Mouse (Mus musculus): ENCODE data around the gene Prdx2.

Prdx2 gene

DNA sequence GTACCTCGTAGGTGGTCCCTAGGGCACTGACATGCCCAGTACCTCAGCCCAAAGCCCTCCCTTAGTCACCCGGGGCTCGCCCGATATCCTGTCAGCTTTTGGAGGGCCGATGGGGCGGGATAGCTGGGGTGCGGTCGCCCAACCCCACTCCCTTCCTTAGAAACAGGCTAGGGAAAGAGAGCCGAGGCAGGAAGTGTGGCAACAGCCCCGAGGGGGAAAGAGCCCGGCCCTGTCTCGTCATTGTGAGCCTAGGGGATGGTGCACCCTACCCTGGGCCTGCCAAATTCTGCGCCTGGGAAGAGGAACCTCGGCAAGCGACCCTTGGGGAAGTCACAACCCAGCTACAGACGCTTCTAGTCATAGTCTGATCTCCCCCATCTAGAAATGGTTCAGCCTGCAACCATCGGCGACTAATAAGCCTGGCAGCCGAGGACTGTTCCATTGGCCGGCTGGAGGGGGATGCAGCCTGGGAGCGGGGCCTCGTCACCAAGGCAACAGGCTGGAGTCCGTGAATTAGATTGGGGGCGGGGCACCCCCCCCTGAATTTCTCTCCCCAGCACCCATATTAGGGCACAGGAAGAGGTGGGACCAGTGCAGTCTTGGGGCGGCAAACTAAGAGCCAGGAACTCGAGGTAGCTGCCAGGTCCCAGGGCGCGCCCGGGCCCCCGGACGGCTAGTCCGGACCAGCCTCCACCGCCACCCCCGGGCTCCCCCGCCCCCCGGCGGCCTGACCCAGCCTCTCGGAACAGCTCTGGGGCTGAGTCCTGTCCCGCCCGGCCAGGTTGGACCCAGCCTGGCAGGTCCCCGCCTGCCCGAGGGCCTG is 10.4 kb downstream of the Prdx2 start:
- DNase-seq = peak; percentile 91

DNA sequence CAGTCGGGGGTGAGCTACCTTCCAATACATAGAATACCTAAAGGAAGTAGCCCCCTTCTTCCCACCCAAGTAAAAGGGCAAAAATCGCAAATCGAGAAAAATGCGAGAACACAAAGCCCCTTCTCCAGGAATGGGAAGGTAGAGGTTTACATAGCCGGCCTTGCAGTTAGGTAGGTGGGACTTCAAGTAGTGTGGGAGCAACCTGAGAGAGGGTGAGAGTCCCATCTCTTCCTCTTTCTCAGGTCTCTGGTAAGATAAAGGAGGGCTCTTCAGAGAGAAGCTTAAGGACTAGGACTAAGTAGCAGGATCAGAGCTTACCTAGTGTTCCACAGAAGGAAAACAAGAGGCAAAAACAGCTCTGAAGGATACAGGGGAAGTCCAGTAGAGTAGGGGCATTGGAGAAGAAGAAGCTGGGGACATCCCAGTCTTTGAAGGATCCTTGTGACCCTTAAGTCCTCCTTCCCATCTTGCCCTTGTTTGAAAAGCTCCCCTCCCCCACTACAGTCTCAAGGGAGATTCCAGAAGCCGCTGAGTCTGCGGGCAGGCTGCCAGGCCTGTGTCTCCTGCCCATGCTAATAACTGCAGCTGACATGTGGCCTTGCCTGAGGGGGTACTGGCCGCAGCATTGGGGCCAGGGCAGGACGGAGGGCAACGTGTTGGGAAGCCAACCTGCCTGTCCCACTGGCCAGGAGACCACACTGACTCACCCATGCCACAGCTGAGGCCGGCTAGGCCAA is 11.4 kb downstream of the Prdx2 start:
- peak; percentile 76 for DNase-seq

DNA sequence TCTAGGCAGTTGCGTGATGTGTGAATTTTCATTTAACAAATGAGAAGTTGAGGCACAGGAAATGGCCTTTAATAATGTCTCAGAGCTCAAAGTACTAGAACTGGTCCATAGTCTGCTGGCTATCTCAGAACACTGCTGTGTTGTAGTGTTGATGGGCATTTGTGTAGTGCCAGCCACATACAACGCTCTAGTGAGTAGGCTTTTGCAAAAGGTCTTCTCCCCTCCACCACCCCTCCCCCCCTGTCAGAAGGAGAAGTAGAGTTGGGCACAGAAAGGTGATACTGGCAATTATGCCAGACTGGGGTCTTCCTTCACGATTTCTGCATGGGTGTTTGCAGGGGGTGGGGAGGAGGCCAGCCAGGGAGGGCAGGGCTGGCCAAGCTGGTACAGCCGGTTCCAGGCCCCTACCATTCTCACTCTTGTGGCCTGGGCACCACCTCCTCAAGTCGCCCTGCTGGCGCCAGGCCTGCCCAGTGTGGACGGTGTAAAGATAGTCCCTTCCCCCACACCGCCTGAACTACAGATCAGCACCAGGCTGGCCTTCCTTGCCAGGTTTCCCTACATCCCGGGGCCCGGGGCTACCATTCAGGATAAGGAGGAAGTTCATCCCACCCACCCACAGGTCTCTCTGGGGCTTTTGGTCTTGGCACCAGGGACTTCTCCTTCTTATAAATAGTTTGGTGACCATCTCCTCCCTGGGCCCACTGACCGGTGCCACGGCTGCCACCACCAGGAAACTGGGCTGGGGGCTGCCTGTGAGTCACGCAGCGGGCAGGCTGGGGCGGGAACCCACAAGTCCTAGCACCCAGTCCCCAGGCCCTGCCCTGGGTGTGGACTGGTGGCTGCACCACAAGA is 12.5 kb downstream of the Prdx2 start:
- no peak for DNase-seq

DNA sequence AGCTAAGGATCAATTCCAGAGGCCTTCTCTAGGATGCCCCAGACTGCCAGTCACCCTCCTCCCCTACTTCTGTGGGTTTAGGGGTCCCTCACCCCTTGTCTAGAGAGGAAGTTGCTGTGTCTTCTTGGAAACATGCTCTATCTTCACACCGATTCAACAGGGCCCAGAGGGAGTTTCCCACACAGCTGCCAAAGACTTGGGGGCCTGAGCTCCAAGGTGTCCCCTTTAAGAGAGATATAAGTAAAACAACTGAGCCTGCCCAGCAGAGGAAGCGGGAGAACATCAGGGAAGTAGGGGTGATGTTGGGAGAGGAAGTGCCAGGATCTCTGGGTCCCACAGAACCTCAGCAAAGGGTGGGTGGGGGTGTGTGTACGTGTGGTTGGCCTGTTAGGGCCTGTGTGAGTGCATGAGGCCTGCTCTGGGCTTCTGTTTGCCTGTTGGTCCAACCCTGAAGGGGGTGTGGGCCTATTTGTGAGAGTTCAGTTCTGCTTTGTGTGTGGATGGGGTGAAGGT is 13.2 kb downstream of the Prdx2 start:
- DNase-seq = peak; percentile 44

DNA sequence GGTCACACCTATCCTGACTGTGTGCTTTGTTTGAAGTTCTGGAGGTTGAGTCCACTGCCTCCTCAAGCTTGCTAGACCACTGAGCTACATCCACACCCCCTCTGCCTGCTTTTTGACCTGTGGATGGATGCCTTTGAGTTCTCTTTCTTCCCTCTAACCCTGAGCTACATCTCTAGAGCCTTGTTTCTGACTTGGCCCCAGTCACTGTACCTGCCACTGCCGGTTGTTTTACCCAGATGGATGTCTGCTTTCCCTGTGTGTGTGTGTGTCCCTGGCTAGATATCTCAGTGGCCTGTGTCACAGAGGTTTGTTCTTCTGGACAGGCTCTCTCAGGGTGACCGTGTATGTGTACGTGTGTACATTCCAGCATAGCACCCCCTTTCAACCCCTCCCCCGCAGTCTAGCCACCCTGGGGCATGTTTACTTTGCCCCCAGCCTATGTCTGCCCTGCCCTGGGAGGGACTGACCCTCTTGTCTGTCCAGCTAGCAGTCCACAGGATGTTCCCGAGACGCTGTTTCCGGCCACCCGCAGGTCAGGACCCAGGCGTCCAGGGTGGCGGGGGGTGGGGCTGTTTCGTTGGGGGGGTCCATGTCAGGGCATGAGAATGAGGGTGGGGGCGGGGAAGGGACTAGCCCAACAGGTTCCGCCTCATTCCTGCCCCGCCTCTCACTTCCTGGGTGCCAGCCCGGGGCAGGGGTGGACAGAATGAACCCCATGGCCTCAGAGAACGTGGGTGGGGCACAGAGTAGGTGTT is 15.1 kb downstream of the Prdx2 start:
- peak; percentile 64 for DNase-seq

DNA sequence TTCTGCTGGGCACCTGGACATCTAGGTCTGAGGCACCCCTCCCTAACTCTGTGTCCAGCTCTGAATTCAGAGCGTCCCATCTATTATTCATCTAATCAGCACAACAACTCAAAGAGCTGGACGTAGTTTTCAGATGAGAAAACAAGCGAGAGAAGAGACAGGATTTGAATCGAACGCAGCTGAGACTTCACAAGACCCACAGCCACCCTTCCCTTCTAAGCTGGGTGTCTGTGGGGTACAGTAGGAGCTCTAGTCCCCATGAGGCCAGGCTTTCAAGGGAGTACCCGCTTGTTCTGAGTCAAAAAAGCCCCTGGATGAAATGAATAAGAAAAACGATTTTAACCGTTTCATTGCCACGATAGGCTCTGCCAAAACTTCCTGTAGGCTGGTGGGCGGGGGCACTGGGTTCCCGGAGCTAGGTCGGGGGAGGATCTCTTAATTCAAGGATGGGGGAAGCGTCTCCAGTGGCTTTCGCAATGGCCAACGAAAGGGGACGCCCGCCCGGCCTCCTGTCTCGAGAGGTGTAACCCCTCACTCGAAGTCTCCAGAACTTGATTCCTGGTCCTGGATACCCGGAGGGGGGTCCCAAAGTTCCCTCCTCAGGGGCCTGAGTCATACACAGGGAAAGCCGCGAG is 15.8 kb downstream of the Prdx2 start:
- DNase-seq = no peak

DNA sequence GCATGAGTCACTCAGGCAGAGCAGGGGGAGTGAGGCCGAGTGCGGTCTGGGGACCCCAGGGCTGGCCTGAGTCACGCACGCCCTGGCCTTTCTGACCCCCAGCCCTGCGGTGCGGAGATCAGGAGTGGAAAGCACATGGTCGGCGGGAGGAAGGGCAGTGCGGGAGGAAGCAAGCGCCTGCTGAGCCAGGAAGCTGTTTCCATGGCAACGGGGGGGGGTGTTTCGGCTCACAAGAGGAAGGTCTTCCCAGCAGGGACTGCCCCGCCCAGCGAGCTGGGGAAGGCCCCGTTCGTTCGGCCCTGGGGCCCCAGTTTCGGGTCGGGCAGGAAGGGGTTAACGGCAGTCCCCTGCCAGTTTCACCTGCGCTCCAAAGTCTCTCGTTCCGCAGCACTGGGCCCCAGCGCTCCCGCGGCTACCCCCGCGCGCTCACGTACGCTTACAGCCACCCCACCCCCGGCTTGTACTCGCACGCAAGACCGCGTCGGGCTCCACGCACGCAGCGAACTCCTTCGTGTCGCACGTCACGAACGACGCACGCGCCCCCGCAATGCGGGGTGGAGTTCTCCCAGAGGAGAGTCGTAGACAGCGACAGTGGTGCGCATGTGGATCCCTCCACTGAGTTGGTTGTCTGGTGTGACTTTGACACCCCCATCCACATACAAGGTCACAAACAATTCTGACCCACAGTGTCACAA is 16.4 kb downstream of the Prdx2 start:
- peak; percentile 92 for DNase-seq

DNA sequence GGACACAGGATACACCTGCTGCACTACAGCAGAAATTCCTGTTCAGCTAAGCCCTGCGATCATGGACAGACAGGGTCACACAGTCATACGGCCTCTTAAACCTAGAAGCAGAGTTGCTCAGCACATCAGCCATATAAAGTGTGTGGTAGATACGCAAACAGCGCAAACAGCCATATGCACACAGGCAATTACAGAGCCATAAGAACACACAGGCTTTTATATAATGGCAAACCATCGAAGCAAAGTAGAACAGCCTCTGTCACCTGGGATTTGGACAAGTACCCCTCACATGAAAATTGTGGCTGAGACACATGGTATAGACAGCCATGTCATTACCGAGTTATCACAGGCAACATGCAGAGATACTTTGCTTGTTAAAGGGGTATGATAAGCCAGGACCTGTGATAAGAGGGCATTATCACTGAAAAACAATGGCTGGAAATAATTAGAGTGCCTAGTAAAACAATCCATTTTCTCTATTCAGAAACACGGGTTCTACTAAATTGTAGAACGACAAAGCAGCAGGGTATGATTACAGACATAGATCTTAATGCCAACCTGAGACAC is 17.1 kb downstream of the Prdx2 start:
- DNase-seq = peak; percentile 40

DNA sequence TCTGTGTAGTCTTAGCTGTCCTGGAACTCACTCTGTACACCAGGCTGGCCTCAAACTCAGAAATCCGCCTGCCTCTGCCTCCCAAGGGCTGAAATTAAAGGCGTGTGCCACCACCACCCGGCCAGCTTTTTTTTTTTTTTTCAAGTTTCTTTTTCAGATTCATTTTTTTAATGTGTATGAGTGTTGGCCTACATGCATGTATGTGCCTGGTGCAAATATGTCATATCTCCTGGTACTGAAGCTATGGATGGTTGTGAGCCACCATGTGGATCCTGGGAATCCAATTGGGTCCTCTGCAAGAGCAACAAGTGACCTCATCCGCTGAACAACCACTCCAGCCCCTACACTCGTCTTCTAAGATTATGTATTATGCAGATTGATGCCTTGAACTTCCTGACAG is 18.0 kb downstream of the Prdx2 start:
- no peak for DNase-seq

DNA sequence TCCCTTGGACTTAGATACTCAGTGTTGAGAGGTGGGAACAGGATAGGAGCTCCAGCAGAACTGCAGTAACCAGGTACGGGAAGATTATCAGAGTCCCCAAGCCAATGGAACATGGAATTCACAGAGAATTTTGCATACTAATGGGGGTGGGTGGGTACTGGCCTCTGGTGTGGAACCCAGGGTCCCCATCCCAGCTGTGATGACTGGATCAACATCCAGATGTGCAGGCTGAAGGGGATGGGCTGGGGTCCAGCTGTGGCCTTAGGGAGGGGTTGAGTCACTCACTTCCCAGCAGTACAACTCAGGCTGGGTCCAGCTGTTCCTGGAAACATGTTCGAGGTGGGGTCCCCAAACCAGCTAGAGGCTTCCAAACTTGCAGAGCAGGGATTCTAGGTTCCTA is 18.5 kb downstream of the Prdx2 start:
- peak; percentile 57 for DNase-seq

DNA sequence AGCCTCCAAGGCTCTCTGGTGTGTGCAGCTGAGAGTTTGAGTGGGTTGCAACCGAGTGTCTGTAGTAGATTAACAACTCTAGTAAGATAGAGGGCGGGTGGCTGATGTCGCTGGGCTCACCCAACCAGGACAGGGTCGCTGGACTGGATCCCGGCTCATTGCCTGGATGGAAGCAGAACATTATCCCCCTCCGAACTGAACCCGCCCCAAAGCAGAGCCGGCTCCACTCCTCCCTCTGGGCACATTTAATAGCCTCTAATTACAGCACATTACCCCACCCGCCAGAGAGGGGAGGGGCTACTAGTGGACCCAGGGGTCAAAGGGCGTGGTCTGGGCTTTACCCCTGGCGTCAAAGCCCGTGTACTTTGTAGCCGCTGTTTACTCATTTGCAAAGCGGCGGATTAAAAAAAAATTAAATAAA is 19.9 kb downstream of the Prdx2 start:
- peak; percentile 78 for DNase-seq

DNA sequence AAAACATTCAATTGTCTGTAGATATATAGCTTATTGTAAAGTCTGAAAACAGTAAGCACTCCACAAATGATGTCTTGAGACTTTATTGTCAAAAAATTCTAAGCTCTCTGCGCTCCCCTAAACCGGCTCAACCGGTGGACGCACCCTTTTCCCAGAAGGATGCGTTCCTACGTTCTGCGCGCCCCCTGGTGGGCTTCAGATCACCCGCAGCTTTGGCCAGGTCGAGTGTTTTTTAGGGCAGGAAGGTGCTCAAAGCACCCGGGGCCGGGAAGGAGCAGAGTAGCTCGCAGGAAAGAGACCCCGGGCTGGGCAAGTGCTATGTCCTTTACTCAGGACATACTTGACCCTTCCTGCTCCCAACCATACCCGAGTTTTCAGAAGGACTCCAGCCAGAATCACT is 20.4 kb downstream of the Prdx2 start:
- DNase-seq = peak; percentile 93

DNA sequence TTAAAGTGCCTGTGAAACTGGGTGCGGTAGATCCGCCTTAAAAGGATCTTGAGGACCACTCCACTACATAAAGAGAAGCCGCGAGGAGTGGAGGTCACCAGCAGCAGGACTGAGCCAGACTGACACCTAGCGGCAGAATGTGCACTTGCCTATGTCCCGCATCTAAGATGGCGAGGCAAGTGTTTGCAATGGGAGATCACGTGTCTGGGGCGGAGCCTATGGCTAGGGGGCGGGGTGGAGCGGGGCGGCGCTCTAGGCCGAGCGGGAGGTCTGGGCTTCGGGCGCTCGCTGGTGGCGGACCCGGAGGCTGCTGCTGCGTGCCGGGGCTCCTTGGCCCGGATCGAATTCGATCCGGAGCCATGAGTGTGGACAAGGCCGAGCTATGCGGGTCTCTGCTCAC is 21.0 kb downstream of the Prdx2 start, which contains the start of gene Hook2:
TSS of gene Hook2 (plus strand) at position 255 of the 400 bp plus-strand sequence.
- peak; percentile 98 for DNase-seq

DNA sequence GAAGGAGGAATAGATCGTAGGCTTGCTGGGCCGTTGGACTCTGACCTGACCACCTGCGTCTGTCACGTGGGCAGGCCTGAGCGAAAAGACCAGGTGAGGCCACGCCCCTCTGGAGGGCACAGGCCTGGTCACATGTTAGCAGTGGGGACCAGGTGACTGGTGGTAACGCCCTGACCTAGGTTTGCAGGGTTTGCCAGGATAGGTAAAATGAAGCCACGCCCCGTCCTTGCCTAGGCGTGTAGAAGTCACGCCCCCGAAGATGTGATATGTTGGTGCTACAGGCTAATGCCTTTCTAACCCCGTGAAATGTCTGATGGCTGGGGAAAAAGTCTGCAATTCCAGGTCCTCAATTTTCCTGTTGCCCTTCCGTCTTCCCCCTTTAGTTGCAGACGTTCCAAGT is 21.4 kb downstream of the Prdx2 start:
- DNase-seq = peak; percentile 85

DNA sequence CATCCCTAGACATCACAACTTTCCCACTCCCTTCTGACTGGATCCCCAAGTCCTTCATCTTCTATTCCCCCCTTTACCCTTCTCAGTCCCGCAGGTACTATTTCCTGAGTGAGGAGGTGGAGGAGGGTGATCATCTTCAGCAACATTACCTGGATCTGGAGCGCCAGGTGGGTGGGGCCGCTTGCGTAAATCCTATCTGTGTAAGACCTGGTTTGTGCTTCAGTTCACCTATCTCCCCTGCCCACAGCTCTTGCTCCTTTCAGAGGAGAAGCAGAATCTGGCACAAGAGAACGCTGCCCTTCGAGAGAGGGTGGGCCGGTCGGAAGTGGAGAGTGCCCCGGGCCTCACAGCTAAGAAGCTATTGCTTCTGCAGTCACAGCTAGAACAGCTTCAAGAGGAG is 25.0 kb downstream of the Prdx2 start:
- no peak for DNase-seq

DNA sequence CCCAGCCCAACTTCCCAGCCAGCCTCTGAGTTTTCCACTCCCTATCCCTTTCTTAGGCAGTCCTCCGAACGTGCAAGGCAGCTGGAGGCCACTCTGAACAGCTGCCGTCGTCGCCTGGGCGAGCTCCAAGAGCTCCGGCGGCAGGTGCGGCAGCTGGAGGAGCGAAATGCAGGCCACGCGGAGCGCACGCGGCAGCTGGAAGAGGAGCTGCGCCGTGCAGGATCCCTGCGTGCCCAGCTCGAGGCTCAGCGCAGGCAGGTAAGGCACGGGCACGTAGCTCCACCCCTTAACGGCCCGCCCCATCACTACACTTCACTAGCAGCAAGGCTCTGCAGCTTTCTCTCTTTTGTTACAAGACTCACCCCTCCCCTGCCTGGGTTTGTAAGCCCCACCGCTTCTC is 26.3 kb downstream of the Prdx2 start:
- DNase-seq = no peak

DNA sequence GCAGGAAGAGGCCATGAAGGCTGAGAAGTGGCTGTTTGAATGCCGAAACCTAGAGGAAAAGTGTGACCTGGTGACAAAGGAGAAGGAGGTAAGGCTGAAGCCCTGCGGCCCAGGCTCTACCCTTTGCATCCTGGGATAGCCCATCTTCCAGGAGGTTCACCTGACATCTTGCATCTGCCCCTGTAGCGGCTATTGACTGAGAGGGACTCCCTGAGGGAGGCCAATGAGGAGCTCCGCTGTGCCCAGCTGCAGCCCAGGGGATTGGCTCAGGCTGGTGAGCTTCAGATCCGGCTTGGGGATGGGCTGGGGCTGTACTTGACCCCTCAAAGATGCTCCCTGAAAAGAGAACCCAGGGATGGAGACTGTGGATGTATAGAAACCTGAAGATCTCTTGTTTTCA is 27.6 kb downstream of the Prdx2 start:
- no peak for DNase-seq

DNA sequence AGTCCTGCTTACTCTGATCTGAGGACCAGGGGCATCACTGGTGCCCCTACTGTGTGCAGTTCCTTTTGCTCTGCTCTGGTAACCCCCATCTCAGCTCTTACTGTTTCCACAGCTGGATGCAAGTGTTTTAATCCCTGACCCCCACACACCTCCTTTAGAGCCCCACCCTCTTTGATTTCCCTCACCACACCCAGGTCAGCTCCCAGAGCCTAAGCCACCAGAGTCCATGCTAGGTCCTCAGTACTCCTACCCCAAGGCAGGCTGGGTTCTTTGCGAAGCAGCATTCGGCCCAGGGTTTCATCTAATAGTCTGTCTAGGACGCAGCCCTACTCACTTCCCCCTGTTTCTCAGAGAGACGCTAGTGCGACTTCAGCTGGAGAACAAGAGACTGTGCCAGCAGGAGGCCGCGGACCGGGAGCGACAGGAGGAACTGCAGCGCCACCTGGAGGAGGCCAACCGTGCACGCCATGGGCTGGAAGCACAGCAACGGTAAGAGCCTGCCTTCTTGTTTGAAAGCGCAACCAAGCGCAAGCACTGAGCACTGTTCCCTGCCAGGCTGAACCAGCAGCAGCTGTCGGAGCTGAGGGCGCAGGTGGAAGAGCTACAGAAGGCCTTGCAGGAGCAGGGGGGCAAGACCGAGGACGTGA is 28.4 kb downstream of the Prdx2 start:
- DNase-seq = peak; percentile 95

DNA sequence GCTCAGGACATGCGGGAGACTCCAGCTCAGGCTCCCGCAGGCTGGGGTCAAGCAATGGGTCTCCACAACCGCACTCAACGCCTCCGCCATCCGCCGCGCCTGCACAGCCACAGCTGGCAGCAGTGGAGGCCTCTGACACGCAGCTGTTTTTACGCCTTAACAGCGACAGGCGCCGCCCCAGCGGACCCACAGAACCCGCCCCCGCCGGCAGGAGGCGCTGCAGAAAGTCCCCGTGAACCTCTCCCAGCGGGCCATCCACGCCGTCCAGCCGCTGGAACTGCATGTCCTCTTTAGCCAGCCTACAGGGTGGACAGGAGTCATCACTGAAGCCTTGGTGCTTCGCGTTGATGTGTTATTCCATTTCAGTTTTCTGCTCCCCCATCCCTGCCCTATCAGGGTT is 38.3 kb downstream of the Prdx2 start:
- no peak for DNase-seq

DNA sequence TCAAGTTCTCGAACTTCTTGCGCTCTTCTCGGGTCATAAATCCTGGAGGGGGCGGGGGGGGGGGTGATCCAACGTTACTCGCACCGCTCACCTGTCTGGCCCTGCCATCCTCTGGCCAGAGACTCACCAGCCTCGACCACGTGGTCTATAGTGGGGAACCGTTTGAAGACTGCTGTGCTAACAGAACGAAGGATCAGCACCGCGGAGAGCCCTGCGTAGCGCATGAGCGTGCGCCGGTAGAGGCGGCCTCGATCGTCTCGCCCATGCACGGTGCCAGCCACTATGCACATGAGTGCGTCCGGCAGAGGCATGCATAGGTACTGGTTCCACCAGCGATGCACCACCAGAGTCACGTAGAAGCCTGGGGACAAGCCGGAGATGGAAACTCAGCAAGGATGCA is 41.9 kb downstream of the Prdx2 start:
- DNase-seq = no peak
